Mouse (Mus musculus) erythroblast, embryonic 14.5 days (primary cell): Measurements from ENCODE around the gene Ryr1. TPM values are rescaled to one million over a fixed set of nuclear protein-coding genes. Genes with fewer than 3 reads are reported as not detected.

Experiments used
- H3K27me3 ChIP-seq: 2 replicates; pipeline ENCODE4 v1.6.1; 2012; ENCODE audit warnings: inconsistent platforms; ENCODE audit not compliant: control insufficient read depth
- H3K36me3 ChIP-seq: 2 replicates; pipeline ENCODE4 v1.6.1; 2012; ENCODE audit warnings: mild to moderate bottlenecking, inconsistent platforms; ENCODE audit not compliant: control insufficient read depth
- H3K4me1 ChIP-seq: 2 replicates; pipeline ENCODE4 v1.6.1; 2012; ENCODE audit warnings: inconsistent platforms; ENCODE audit not compliant: control insufficient read depth
- H3K4me3 ChIP-seq: replicated peaks from 2 replicates; pipeline ENCODE3; 2012; ENCODE audit warnings: moderate library complexity, mild to moderate bottlenecking, inconsistent platforms
- H3K9me3 ChIP-seq: 2 replicates; pipeline ENCODE4 v1.6.1; 2012; ENCODE audit warnings: low read length, inconsistent platforms, mixed read lengths; ENCODE audit not compliant: control insufficient read depth
- GATA1 ChIP-seq: IDR thresholded peaks from 2 replicates; pipeline ENCODE4 v1.6.1; 2012; ENCODE audit warnings: low read length, inconsistent platforms, mixed read lengths
- TAL1 ChIP-seq: IDR thresholded peaks from 3 replicates; pipeline ENCODE4 v1.6.1; 2012; ENCODE audit warnings: low read length, inconsistent platforms, mixed read lengths
- polyA plus RNA-seq: library from polyadenylated mRNA; stranded (reverse); fragments of >175 nt; gene quantifications from 2 replicates; pipeline ENCODE4 v1.2.3, GENCODE M21; 2012

Gene Ryr1
- polyA plus RNA-seq, 1 experiment: under 0.01 TPM

DNA sequence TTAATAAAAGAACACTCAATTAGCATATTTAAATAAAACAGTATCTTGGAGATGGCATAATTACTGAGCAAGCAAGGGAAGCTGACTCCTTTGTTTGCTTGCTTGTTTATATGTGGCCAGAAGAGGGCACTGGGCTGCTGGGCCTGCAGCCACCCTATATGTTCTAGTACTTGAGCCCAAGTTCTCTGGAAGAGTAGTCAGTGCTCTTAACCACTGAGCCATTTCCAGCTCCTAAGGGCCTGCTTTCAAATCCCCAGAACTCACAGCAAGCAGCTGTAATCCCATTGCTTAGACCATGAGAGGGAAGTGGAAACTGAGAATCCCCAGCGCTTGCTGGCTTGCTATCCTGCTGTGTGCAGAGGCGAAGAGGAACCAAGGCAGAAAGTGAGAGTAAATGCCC, 3.7 kb upstream of the Ryr1 start:
- Histone ChIP-seq H3K4me3 (no peak overlapping the region), H3K9me3 (no peaks in the 10 kb centered on the region), H3K4me1 (peaks cover 22% of the 10 kb centered on the region), H3K36me3 (no peaks in the 10 kb centered on the region), H3K27me3 (peaks cover 3% of the 10 kb centered on the region; the same call in 1 of the 2 replicates)
- TF ChIP-seq TAL1 (no peak), GATA1 (no peak)

DNA sequence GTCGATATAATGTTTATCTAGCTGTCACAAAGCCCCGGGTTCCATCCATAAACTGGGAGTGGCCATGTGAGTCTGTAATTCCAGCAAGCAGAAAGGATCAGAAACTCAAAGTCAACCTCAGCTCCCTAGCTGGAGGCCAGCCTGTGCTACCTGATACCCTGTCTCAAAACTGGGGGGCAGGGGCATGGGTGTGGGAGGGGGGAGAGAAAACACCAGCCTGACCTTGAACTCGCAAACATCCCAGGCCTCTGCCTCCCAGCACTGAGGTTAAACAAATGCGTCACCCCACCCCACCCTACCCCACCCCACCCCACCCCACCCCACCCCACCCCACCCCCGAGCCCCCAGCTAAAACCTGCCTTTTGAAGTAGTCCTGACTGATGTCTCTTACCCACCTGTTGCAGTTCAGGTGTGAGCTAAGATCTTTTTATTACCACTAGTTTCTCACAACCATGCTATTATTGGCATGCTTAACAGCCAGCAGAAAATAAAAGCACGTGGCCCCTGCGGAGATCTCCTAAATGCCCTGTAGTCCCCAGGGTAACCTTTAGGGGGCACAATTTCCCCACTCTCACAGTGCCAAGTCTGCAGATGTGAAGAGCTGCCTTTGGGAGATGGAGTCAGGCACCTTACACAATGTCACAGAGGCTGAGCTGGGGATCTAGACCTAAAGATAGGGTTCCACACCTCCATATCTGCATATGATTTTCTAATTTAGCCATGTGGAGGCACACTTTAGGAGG, 1.4 kb upstream of the Ryr1 start:
- peaks cover 3% of the 10 kb centered on the region; the same call in 1 of the 2 replicates for H3K27me3 ChIP-seq
- no peaks in the 10 kb centered on the region for H3K36me3 ChIP-seq
- peaks cover 22% of the 10 kb centered on the region for H3K4me1 ChIP-seq
- no peak overlapping the region for H3K4me3 ChIP-seq
- no peaks in the 10 kb centered on the region for H3K9me3 ChIP-seq
- no peak for TF ChIP-seq GATA1
- no peak for TF ChIP-seq TAL1

DNA sequence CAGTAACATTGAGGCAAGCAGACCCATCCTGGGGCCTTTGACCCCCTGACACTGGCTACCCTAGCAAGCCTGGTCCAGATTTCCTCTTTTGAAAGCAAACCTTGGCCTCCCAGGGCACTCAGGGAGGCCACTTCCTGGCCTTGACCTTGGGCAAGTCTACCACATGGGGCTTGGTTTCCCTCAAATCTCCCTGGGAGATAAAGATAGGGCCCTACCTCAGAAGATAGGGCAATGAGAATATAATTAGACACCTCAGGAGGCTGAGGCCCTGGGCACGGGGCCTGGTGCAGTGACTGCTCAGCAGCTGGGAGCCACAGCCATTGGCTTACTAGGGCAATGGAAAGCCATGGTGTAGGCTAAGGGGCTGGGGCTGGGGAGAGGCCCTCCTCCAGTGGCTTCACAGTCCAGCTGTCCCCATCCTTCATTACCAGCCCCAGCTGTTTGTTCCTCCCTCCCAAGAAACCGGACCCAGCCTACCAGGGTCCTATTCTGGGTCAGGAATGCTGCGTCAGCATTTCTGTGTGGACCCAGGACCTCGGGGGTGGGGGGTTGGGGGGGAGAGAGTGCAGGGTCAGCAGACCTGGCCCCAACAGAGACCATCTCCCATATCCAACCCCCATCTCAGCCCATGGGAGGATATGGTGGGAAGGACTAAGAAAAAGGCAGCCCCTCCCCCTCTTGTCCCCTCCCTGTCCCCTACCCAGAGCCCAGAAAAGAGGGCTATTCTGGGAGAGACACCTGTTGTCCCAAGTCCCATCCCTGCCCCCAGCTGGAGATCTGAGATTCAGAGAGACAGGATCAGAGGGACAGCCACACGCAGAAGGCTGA, 1.2 kb downstream of the Ryr1 start:
- Histone ChIP-seq H3K4me1 (peaks cover 22% of the 10 kb centered on the region), H3K27me3 (peaks cover 3% of the 10 kb centered on the region; the same call in 1 of the 2 replicates), H3K36me3 (no peaks in the 10 kb centered on the region), H3K9me3 (no peaks in the 10 kb centered on the region), H3K4me3 (no peak overlapping the region)
- TF ChIP-seq GATA1: no peak

DNA sequence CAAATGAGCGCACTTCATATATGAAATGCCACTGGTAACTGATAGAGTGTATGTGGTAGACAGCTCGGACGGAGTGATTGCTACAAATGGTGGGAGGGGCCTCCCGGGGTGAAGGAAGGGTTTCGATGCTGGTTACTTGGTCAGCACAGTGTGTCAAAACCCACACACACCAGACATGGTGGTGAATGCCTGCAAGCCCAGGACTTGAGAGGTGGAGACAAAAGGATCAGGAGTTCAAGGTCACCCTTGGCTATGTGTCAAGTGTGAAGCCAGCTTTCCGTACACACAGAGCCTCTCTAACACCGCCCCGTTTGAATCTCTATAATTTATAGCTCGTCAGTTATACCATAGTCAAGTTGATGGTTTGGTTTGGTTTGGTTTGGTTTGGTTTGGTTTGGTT, 2.2 kb downstream of the Ryr1 start:
- H3K4me3 ChIP-seq: no peak overlapping the region
- no peaks in the 10 kb centered on the region for H3K36me3 ChIP-seq
- peaks cover 3% of the 10 kb centered on the region; the same call in 1 of the 2 replicates for H3K27me3 ChIP-seq
- H3K9me3 ChIP-seq: no peaks in the 10 kb centered on the region
- peaks cover 22% of the 10 kb centered on the region for H3K4me1 ChIP-seq
- no peak for TF ChIP-seq GATA1
- no peak for TF ChIP-seq TAL1

DNA sequence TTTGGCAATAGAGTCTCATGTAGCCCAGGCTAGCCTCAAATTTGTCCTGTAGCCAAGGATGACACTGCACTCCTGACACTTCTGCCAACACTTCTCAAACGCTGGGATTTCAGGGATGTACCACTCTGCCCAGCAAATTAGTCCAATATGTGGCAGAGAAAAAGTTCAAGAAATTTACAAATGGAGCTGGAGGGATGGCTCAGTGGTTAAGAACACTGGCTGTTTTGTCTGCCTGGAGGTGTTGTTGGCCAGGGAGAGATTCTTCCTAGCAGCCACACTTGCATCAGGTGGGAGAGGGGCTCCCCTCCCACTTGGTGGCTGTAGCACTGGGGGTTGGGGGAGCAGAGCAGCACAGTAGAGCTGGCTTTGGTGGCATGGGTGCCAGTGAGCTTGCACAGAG, 5.5 kb downstream of the Ryr1 start:
- Histone ChIP-seq H3K4me3 (no peak overlapping the region), H3K36me3 (no peaks in the 10 kb centered on the region), H3K27me3 (no peaks in the 10 kb centered on the region; the same call in 1 of the 2 replicates), H3K9me3 (no peaks in the 10 kb centered on the region), H3K4me1 (peaks cover 1% of the 10 kb centered on the region)
- no peak for TF ChIP-seq GATA1
- no peak for TF ChIP-seq TAL1

DNA sequence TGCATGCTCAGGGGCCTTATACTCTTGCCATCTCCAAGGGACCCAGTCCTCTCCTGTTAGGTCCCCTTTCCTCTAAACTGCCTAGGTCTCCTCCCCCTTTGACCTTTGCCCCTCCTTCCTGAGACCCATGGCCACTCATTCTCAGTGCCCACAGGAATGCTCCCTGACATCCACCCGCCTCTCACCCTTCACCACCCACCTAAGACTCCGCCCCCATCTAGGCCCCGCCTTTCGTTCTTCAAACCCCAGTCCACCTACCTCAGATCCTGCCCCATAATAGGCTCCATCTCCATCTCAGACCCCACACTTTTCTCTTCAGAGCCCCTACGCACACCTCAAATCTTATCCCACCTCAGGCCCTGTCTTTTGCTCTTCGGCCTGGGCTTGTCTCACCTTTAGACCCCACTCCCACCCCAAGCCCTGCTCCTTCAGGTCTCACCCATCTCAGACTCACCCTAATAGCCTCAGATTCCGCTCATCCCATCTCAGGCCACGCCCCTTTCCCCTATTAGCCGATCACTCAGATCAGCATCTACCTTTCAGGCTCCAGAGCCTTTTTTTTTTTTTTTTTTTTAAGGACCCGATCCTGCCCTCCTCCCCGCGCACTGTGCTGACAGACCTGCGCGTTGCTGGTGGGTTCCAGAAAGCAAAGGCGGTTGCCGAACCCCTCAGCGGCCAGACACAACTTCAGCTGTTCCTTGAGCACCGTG, 6.7 kb downstream of the Ryr1 start:
- Histone ChIP-seq H3K4me1 (no peaks in the 10 kb centered on the region), H3K36me3 (no peaks in the 10 kb centered on the region), H3K4me3 (no peak overlapping the region), H3K9me3 (no peaks in the 10 kb centered on the region), H3K27me3 (no peaks in the 10 kb centered on the region)
- TF ChIP-seq TAL1 (no peak), GATA1 (no peak)

DNA sequence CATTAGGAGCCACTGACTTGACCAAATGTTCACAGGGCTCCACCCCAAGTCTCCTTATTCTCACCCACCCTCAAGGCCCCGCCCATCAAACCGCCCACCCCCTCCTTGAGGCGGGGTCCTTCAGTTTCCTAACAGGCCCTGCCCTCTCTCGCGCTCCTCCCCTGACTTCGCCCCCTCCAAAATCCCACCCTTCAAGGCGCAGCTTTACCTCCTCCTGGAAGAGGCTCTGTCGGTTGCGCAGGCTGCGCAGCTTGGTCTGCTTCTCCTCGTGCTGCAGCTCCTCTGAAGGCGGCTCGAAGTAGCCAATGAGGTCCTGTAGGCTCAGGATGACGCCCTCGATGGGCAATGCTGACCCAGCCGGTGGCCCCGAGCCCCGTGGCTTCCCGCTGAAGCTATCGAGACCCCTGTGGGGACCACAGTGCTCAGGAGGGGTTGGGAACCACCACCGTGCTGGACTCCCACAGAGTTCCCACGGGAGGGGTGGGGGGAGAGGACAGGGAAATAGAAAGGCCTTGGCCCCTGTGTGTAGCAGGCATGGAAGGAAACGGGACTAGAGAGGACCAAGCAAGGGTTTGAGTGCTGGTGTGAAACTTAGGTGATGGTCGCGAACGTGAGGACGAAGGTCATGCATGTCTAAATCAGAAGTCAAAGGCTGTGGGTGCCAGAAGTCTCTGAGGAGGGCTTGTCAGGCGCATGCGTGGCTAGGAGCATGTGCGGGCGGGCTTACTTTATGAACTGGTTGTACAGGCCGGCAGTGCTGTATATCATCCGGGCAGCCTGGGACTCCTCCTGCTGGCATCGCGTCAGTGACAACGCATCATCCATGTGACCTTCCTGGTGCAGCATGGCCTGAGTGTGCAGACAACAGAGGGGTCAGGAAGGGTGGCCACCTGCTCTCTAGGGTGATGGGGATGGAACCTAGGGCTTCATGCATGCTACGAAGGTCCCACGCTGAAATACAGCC, 15.7 kb downstream of the Ryr1 start:
- H3K4me1 ChIP-seq: peaks cover 3% of the 10 kb centered on the region; the same call in 1 of the 2 replicates
- H3K9me3 ChIP-seq: no peaks in the 10 kb centered on the region
- TF ChIP-seq TAL1 (no peak), GATA1 (no peak)
- H3K27me3 ChIP-seq: no peaks in the 10 kb centered on the region
- H3K4me3 ChIP-seq: no peak overlapping the region
- H3K36me3 ChIP-seq: no peaks in the 10 kb centered on the region
